Mouse (Mus musculus) brain, embryonic 14.5 days (tissue): Measurements from ENCODE around the gene Kif24.

Source experiments
- CTCF ChIP-seq: fragments of 200-500 bp; IDR thresholded peaks from 2 replicates; pipeline ENCODE4 v1.5.1; 2012; ENCODE audit warnings: inconsistent platforms, mild to moderate bottlenecking, moderate library complexity, borderline replicate concordance; ENCODE audit not compliant: insufficient read depth, insufficient read length; ENCODE audit errors: extremely low read depth
- POLR2A ChIP-seq: fragments of 200-500 bp; IDR thresholded peaks from 2 replicates; pipeline ENCODE4 v1.6.1; 2012; ENCODE audit warnings: mild to moderate bottlenecking, inconsistent platforms, borderline replicate concordance; ENCODE audit not compliant: poor library complexity, insufficient read depth, insufficient read length, severe bottlenecking; ENCODE audit errors: extremely low read depth

DNA sequence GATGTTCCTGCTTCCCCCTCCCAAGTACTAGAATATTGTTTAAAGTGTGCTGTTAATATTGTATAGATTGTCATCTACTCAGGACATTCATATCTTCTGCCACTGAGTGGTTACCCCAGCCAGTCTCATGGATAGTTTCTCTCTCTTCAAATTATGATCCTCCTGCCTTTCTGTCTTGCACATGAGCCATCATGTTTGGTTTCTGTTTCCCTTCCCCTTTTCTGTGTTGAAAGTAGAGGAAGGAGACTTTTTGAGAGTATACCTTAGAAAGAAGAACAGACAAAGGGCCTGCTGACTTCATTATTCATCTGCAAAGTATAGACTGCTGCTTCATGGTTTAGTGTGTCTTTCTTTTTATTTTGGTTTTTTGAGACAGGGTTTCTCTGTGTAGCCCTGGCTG lies 87.1 kb downstream of the Kif24 start:
- TF ChIP-seq POLR2A (no peak), CTCF (no peak)
